Mouse (Mus musculus) induced T-regulatory cell, adult 2 months (primary cell): ENCODE measurements around the gene Krtap10-10.
"Not testable (repeated sequence)": the region's sequence is repeated elsewhere in the genome, so short reads cannot be mapped to it uniquely, and the experiment has no call there.

ENCODE experiments used
- DNase-seq: peaks from one replicate; pipeline ENCODE4 v3.0.0-alpha.2; 2012; ENCODE audit warnings: low read depth

Krtap10-10 gene

GRCm38 (mm10) chr10:77835647-77836046, at the start of gene Krtap10-10:
Gene Krtap10-10, plus strand, starts transcription at chr10:77835947.
- no peak for DNase-seq

- not testable (repeated sequence) for DNase-seq
Observed at GRCm38 (mm10) chr10:77787876-77788275, 47.9 kb upstream of the Krtap10-10 start, which contains the start of gene Gm7137. Gene Gm7137, minus strand, starts transcription at chr10:77788200.

DNA sequence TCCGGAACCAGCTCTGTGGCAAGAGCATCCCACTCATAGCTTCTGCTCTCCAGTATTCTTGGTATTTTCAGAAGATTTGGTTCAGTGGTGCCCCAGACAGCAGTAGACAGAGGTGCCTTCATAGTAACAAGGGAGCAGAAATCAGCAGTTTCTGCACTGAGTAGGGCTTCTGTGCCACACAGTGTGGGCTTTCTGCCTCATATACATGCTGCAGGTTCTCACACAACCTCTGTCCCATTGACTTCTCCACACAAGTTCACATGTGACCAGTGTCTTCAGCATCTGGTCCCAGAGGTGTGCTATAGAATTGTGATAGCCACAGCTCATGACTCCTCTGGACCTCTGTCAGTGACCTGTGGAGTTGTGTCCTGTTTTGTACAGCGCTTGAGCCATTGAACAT, 47.1 kb upstream of the Krtap10-10 start:
- DNase-seq: no peak

DNA sequence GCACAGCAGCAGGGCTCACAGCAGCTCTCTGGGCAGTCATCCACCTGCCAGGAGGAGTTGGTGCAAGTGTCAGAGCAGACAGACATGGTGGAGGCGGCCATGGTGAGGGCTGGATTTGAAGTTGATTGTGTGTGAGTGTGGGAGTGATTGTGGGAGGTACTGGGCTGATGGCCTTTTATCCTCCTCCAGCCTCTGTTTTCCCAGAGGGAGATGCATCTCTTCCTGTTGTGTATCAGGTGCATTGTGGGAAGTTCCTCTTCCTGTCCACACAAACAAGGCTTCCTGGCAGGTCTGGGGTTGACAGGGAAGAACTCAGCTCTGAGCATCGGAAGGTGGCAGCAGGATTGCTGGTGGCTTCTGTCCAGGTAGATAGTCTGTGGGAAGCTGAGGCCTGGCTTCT, 40.8 kb upstream of the Krtap10-10 start, which contains the start of gene Gm9639:
Gene Gm9639 (minus strand): TSS at position 101 of the 400 bp plus-strand sequence.
- DNase-seq: no peak

DNA sequence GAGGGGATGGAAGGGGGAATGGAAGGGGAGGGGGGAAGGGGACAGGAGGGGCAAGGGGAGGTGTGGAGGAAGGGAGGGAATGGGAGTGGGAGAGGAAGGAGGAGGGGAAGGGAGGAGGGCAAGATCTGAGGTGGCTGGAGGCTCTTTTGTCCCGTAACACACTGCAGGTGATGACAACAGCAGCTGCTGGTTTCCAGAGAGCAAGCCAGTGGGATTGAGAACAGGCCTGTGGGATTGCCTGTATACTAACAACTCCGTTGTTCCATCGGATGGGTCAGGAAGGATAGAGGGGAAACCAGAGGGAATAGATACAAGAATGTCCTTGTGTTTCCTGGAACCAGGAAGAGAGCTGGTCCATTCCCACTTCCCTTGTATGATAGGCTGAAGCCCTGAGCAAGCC, 38.1 kb upstream of the Krtap10-10 start:
- DNase-seq: no peak

DNA sequence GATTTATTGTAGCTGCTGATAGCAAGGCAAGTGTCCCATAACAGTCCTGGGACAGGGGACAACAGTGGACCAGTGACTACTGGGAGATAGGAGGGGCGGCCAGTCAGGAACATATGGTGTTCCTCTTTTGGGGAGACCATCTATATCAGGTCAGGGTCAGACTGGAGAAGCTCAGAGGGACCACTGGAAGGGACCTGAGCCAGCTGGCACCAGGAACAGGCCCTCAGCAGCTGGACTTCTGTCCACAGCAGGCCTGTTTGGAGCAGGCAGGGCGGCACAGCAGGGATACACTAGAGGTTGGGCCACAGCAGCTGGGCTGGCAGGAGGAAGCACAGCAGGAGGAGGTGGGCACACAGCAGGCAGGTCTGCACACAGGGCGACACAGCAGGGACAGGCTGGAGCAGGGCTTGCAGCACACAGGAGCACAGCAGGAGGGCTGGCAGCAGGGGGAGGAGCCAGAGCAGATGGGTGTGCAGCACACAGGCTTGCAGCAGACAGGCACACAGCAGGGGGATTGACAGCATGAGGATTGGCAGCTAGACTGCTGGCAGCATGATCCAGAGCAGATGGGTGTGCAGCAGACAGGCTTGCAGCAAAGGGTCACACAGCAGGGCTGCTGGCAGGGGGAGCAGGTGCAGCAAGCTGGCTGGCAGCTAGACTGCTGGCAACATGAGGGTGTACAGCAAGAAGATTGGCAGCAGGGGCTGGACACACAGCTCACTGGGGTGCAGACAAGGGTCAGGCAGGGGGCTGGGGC, 37.4 kb upstream of the Krtap10-10 start:
- not testable (repeated sequence) for DNase-seq

DNA sequence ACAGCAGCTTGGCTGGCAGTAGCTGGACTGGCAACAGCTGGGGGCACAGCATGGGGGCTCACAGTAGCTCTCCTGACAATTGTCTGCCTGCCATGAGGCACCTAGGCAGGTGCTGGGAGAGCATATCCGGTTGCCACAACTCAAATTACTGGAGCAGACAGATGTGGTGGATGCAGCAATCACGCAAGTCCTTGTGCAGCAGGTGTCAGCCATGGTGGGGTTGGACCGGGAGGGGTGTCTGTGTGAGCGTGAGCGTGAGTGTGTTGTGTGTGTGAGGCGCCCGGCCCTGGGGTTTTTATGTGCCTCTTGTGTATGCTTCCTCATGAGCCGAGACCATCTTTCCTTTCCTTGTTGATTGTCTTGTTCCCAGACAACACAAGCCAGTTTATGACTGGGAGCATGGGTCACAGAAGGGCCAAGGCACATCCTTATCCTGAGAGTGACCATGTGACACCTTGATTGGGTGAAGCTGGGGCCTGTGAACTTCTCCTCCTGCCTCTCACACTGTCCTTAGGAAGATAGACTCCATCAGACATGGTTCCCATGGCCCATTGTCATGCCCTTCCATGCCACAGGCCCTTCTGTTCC, 36.7 kb upstream of the Krtap10-10 start, which contains the start of gene Gm19668:
Gene Gm19668 (minus strand): TSS at position 213 of the 588 bp plus-strand sequence.
- no peak for DNase-seq

- no peak for DNase-seq
Observed at GRCm38 (mm10) chr10:77804095-77804494, 31.7 kb upstream of the Krtap10-10 start.

DNA sequence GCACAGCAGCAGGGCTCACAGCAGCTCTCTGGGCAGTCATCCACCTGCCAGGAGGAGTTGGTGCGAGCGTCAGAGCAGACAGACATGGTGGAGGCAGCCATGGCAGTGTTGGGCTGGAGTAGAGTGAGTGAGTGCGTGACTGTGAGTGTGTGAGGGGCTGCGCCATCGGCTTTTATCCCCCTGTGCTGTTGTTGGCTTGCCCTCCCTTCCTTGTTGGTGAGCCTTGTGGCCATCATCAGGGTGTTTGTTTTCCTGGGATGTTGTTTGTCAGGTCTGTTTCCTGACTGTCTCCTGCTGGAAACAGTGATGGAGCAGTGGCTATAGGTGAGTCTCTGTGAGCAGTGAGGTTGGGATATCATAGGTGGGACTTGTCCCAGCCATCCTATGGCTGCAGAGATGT, 24.0 kb upstream of the Krtap10-10 start, which contains the start of gene Gm9507:
Gene Gm9507 (minus strand): TSS at position 101 of the 400 bp plus-strand sequence.
- no peak for DNase-seq

GRCm38 (mm10) chr10:77814382-77814781, 21.4 kb upstream of the Krtap10-10 start, which contains the start of gene Gm2696:
Gene Gm2696, plus strand, starts transcription at chr10:77814682.
- no peak for DNase-seq

DNA sequence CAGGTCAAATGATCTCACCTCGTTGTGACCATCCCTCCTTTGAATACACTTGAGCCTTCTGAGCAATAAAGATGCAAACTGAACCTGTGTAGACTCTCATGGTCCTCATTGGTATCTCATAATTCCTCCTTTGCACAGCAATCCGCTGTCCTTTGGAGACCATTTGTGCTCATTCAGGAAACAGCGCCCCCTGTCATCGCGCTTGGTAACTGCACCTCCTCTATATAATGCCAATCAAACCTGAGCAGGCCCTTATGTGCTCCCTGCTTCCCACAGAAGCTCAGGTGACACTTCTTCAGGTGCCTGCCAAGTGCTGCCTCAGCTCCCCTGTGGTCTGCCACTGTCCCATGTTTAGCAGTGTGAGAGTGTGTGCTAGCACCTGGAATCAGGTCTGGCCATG, 20.2 kb upstream of the Krtap10-10 start:
- peak; percentile 53 for DNase-seq

DNA sequence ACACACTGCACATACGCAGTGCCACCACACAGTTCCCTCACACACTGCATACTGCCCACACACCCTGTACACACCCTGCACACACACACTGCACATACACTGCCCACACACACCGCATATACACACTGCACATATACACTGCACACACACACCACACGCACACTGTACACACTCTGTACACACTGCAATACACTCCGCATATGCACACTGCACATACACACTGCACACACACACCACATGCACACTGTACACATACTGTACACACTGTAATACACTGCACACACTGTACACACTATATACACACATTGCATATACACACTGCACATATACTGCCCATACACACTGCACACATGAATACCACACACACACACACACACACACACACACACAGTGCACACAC, 17.2 kb upstream of the Krtap10-10 start:
- no peak for DNase-seq

DNA sequence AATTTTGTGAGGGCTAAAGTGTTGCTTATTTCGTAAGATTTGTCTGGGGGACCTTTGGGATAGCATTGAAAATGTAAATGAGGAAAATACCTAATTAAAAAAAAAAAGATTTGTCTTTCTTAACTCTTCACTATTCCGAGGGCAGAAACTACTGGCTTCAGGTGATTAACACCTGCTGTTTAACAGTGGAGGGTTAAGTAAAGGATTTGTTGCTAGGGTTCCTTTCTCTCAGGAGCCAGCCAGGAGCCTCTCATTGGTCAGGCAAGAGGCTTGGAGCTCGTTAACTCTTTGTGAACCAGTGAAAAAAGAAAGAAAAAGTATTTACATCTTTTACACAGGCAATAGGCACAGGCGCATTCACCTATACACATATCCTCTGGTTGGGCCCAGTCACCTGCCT, 16.5 kb upstream of the Krtap10-10 start:
- no peak for DNase-seq

DNA sequence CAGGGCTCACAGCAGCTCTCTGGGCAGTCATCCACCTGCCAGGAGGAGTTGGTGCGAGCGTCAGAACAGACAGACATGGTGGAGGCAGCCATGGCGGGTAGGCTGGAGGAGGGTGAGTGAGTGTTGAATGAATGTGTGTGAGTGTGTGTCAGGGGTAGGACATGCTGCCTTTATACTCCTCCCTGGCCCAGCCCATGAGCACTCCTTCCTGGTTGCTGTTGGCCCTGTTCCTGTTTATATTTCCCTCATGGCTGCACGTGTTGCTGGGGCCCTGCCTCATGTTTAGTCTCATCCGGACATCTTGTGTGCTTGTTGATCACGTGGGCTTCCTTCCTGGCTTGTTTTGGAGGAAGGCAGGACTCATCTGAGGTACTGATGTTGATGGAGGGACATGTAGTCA, 8.8 kb upstream of the Krtap10-10 start, which contains the start of gene Krtap10-4:
Gene Krtap10-4 (minus strand): TSS at position 145 of the 400 bp plus-strand sequence.
- no peak for DNase-seq

DNA sequence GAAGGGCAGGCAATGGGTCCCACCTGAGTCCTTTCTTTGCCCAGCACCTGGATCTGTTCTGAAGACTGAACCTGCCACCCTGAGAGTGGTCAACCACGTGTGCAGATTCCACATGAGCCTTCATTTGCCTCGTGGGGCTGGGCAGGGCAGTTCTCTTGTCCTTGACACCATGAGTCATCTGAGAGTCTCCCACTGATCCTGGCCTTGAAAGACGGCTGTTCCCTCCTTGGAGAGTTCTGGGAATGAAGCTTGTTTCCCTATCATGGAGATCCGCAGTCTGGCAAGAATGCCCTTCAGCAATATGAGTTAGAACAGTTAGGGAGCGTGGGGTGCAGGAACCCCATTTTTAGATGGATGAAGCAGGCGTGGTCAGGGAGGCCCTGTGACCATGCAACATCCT, 3.3 kb downstream of the Krtap10-10 start:
- no peak for DNase-seq

DNA sequence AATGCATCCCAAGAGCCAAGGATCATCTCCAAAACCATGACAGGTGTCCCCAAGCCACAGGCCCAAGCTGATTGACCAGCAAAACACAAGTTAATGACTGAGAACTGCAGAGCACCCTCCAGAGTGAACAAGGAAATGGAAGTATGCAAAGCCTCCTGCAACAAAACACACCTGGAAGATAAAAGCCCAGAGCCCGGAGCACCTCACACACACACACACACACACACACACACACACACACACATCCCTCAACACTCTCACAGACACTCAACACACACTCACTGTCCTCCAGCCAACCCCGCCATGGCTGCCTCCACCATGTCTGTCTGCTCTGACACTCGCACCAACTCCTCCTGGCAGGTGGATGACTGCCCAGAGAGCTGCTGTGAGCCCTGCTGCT, 10.8 kb downstream of the Krtap10-10 start, which contains the start of gene Gm36176:
Gene Gm36176 (plus strand): TSS at position 301 of the 400 bp plus-strand sequence.
- no peak for DNase-seq

- DNase-seq: no peak
Observed at GRCm38 (mm10) chr10:77846961-77847360, 11.2 kb downstream of the Krtap10-10 start.

GRCm38 (mm10) chr10:77847538-77847937, 11.8 kb downstream of the Krtap10-10 start:
- no peak for DNase-seq

DNA sequence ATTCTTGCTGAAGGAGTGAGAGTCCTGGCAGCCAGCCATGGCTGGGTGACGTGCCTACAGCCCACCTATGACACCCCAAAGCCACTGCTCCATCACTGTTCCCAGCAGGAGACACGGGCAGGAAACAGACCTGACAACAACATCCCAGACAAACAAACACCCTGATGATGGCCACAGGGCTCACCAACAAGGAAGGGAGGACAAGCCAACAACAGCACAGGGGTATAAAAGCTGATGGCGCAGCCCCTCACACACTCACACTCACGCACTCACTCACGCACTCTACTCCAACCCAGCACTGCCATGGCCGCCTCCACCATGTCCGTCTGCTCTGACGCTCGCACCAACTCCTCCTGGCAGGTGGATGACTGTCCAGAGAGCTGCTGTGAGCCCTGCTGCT, 16.8 kb downstream of the Krtap10-10 start, which contains the start of gene Gm10318:
Gene Gm10318 (plus strand): TSS at position 301 of the 400 bp plus-strand sequence.
- DNase-seq: no peak

GRCm38 (mm10) chr10:77861675-77862074, 25.9 kb downstream of the Krtap10-10 start, which contains the start of gene Gm3285:
Gene Gm3285, plus strand, starts transcription at chr10:77861975.
- DNase-seq: no peak

GRCm38 (mm10) chr10:77864067-77864761, 28.5 kb downstream of the Krtap10-10 start:
- peak; percentile 75 for DNase-seq

DNA sequence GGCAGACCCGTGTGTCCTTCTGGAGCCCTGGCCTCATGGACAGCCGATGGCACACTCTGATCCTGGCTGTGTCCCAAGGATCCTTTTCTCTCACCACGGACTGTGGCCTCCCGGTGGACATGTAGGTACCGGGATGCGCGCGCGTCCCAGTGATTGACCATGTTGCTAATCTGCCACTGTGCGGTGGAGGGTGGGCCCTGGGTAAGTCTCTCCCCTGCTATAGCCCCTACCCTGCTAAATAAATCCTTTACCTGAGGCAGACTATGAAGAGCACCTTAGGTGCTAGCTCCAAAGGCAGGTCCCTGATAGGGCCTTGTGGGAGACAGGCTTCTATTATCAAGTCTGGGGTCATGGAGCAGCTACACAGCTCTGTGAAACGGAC, 29.0 kb downstream of the Krtap10-10 start:
- no peak for DNase-seq
